Mouse (Mus musculus): Measurements from ENCODE around the gene Muc3. TPM values are rescaled to one million over a fixed set of nuclear protein-coding genes. Genes with fewer than 3 reads are reported as not detected.
"Not testable (repeated sequence)": the region's sequence is repeated elsewhere in the genome, so short reads cannot be mapped to it uniquely, and the experiment has no call there.

Muc3 gene
- 0.34 TPM in 1 of 2 replicates, not detected in the other for polyA plus RNA-seq (2015; fragmentation: Nextera tagmentation; extraction: Ambion mirVana)

DNA sequence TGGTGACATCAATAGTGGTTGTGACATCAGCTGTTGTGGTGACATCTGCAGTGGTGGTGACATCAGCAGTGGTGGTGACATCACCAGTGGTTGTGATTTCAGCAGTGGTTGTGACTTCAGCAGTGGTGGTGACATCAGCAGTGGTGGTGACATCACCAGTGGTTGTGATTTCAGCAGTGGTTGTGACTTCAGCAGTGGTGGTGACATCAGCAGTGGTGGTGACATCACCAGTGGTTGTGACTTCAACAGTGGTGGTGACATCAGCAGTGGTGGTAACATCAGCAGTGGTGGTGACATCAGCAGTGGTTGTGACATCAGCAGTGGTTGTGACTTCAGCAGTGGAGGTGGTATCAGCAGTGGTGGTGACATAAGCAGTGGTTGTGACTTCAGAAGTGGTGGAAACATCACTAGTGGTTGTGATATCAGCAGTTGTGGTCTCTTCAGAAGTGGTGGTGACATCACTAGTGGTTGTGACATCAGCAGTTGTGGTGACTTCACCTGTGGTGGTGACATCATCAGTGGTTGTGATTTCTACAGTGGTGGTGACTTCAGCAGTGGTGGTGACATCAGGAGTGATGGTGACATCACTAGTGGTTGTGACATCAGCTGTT is at the start of gene Muc3:
Gene Muc3 (minus strand): TSS at position 51 of the 611 bp plus-strand sequence.
- not testable (repeated sequence) for H3K9me3 ChIP-seq (replicated peaks); H3K4me1 ChIP-seq; H3K27me3 ChIP-seq (replicated peaks); H3K9ac ChIP-seq (replicated peaks); H3K4me3 ChIP-seq (replicated peaks); H3K27ac ChIP-seq (replicated peaks); ATAC-seq (ENCODE audit: low FRiP score); H3K36me3 ChIP-seq; H3K4me2 ChIP-seq

GRCm38 (mm10) chr5:137194488-137195120 is 45.5 kb upstream of the Muc3 start:
- Histone ChIP-seq H3K4me3 (replicated peaks) (no peak overlapping the region), H3K4me2 (no peak overlapping the region), H3K36me3 (no peaks in the 10 kb centered on the region), H3K27ac (replicated peaks) (no peak overlapping the region), H3K9me3 (replicated peaks) (no peaks in the 10 kb centered on the region), H3K27me3 (replicated peaks) (no peaks in the 10 kb centered on the region), H3K9ac (replicated peaks) (no peak overlapping the region), H3K4me1 (peaks cover under 1% of the 10 kb centered on the region; the same call in 1 of the 2 replicates)
- ATAC-seq (ENCODE audit: low FRiP score), result no peak
- WGBS, result 89% methylated on average over 8 of the region's 8 CpGs

- H3K9ac ChIP-seq (replicated peaks), result no peak overlapping the region
- H3K4me1 ChIP-seq, result peaks cover 6% of the 10 kb centered on the region; the same call in 1 of the 2 replicates
- H3K9me3 ChIP-seq (replicated peaks), result no peaks in the 10 kb centered on the region
- ATAC-seq (ENCODE audit: low FRiP score), result no peak
- no peak overlapping the region for H3K4me3 ChIP-seq (replicated peaks)
- no peak overlapping the region for H3K27ac ChIP-seq (replicated peaks)
- no peak overlapping the region for H3K4me2 ChIP-seq
- 18% methylated on average over 8 of the region's 8 CpGs for WGBS
- H3K27me3 ChIP-seq (replicated peaks), result no peaks in the 10 kb centered on the region
- H3K36me3 ChIP-seq, result no peaks in the 10 kb centered on the region
Measured at GRCm38 (mm10) chr5:137193279-137193952, 44.3 kb upstream of the Muc3 start.

DNA sequence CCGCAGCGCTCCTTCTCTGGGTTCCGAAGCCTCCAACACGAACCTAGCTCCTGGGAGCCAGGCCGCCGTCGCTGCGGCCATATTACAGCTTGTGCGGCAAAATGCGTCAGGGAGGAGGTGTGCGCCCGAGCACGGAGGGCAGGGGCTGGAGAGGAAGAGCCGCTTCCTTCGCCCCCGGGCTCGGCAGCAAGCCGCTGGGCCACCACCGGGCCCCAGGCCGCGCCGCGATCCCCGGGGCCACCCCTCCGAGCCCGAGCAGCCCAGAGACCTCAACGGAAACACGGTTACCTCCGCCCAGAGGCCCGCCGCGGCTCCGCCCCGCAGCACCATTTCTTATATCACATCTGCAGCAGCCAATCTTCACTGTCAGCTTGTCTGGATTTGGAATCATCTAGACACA is 40.2 kb upstream of the Muc3 start:
- 0 out of 2 replicates have a peak overlapping the region, but pooled peaks have one; percentile 54 for H3K27ac ChIP-seq (replicated peaks)
- H3K4me2 ChIP-seq, result peak overlapping the region; percentile 83
- H3K4me1 ChIP-seq, result peaks cover 6% of the 10 kb centered on the region; the same call in 1 of the 2 replicates
- H3K4me3 ChIP-seq (replicated peaks), result peak overlapping the region; percentile 50
- no peaks in the 10 kb centered on the region for H3K27me3 ChIP-seq (replicated peaks)
- H3K36me3 ChIP-seq, result no peaks in the 10 kb centered on the region
- WGBS, result 13% methylated on average over 34 of the region's 34 CpGs
- no peaks in the 10 kb centered on the region for H3K9me3 ChIP-seq (replicated peaks)
- no peak for ATAC-seq (ENCODE audit: low FRiP score)
- peak overlapping the region; percentile 69 for H3K9ac ChIP-seq (replicated peaks)

DNA sequence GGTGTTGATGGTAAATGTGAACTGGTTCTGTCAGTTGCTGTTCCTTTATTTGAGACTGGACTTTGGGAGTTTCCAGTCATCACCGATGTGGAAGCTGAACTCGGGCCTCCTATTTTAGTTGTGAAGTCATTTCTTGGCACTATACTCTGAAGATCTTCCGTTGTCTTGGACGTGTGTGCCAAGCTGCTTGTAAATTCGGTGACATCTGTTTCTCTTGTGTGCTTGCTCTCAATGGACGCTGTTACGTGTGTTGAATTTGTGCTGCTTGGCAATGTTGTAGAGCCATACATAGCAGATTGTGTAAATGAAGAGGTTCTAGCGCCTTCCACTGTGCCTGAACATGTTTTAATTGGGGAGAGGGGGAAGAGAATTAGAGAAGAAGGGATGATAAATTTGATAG is 36.2 kb upstream of the Muc3 start:
- H3K36me3 ChIP-seq, result no peaks in the 10 kb centered on the region
- no peak overlapping the region for H3K27ac ChIP-seq (replicated peaks)
- H3K9ac ChIP-seq (replicated peaks), result no peak overlapping the region
- H3K4me1 ChIP-seq, result peaks cover 6% of the 10 kb centered on the region; the same call in 1 of the 2 replicates
- no peak overlapping the region for H3K4me2 ChIP-seq
- 87% methylated on average over 8 of the region's 8 CpGs for WGBS
- H3K9me3 ChIP-seq (replicated peaks), result no peaks in the 10 kb centered on the region
- ATAC-seq (ENCODE audit: low FRiP score), result no peak
- H3K27me3 ChIP-seq (replicated peaks), result no peaks in the 10 kb centered on the region
- no peak overlapping the region for H3K4me3 ChIP-seq (replicated peaks)

DNA sequence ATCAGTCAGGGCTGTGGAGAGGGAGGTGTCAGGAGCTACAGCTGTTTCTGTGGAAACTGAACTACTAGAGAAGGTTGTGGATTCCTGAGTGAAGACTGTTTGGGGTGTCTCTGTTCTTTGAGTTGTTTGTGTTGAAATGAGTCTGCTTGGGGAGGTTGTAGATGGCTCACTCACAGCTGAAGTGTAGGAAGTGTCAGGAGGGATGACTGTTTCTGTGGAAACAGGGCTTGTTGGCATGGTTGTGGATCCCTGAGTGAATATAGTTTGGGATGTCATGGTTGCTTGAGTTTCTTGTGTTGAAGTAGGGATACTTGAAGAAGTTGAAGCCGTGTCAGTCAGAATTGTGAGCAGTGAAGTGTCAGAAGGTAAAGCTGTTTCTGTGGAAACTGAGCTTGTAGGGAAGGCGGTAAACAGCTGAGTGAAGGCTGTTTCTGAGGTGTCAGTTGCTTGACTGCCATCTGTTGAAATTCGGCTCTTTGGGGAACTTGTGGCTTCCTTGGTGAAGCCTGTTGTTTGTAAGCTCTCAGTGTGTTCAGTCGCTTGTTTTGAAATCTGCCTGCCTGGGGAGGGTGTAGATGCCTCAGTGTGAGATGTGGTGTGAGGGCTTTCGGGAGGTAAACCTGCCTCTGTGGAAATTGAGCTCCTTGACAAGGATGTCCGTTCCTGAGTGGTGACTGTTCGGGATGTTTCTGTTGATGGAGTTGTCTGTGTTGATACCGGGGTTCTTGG is 30.7 kb upstream of the Muc3 start:
- H3K27ac ChIP-seq (replicated peaks), result no peak overlapping the region
- H3K36me3 ChIP-seq, result no peaks in the 10 kb centered on the region
- H3K27me3 ChIP-seq (replicated peaks), result no peaks in the 10 kb centered on the region; the same call in 1 of the 2 replicates
- WGBS, result 84% methylated on average over 8 of the region's 8 CpGs
- no peaks in the 10 kb centered on the region for H3K4me1 ChIP-seq
- no peak overlapping the region for H3K4me3 ChIP-seq (replicated peaks)
- H3K9ac ChIP-seq (replicated peaks), result no peak overlapping the region
- ATAC-seq (ENCODE audit: low FRiP score), result no peak
- H3K9me3 ChIP-seq (replicated peaks), result no peaks in the 10 kb centered on the region
- no peak overlapping the region for H3K4me2 ChIP-seq

DNA sequence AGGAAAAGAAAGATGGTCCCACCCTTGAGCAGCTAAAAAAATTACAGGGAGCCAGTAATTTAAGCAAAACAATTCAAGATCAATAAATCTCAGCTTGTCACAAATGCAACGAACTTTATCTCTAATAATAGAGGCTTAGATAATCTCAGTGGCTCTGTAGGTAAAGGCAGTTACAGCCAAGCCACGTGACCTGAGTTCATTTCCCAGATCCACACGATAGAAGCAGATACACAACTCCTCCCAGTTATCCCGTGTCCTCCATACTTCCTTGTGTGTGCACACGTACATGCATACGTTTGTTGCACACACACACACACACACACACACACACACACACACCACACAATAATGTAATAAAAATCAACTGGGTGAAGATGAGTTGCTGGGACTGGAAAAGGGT is 24.8 kb upstream of the Muc3 start:
- Histone ChIP-seq H3K27ac (replicated peaks) (no peak overlapping the region), H3K9me3 (replicated peaks) (no peaks in the 10 kb centered on the region), H3K27me3 (replicated peaks) (no peaks in the 10 kb centered on the region), H3K36me3 (no peaks in the 10 kb centered on the region), H3K4me1 (no peaks in the 10 kb centered on the region), H3K4me2 (no peak overlapping the region), H3K4me3 (replicated peaks) (no peak overlapping the region), H3K9ac (replicated peaks) (no peak overlapping the region)
- WGBS, result 85% methylated on average over 6 of the region's 6 CpGs
- ATAC-seq (ENCODE audit: low FRiP score), result no peak

DNA sequence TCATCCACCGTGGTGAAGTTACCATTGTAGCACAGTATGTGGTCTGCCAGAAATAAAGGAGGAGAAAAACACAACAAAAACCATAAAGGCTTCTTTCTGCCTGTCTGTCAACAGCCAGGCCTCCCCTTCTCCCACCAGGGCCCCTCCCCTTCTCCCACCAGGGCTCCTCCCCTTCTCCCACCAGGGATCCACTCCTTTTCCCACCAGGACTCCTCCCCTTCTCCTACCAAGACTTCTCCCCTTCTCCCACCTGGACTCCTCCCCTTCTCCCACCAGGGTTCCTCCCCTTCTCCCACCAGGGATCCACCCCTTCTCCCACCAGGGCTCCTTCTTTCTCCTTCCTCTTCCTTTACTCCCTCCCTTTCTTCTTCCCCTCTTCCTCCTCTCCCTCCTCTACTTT is 23.5 kb upstream of the Muc3 start:
- no peaks in the 10 kb centered on the region for H3K4me1 ChIP-seq
- no peaks in the 10 kb centered on the region for H3K36me3 ChIP-seq
- no peaks in the 10 kb centered on the region for H3K27me3 ChIP-seq (replicated peaks)
- WGBS, result 0% methylated on average over 1 of the region's 1 CpGs
- H3K27ac ChIP-seq (replicated peaks), result no peak overlapping the region
- H3K4me2 ChIP-seq, result no peak overlapping the region
- H3K4me3 ChIP-seq (replicated peaks), result no peak overlapping the region
- no peaks in the 10 kb centered on the region for H3K9me3 ChIP-seq (replicated peaks)
- ATAC-seq (ENCODE audit: low FRiP score), result no peak
- H3K9ac ChIP-seq (replicated peaks), result no peak overlapping the region

- H3K36me3 ChIP-seq, result no peaks in the 10 kb centered on the region
- no peak overlapping the region for H3K27ac ChIP-seq (replicated peaks)
- no peak for ATAC-seq (ENCODE audit: low FRiP score)
- no peak overlapping the region for H3K4me2 ChIP-seq
- no peaks in the 10 kb centered on the region for H3K9me3 ChIP-seq (replicated peaks)
- no peak overlapping the region for H3K9ac ChIP-seq (replicated peaks)
- 66% methylated on average over 7 of the region's 7 CpGs for WGBS
- no peaks in the 10 kb centered on the region for H3K27me3 ChIP-seq (replicated peaks)
- H3K4me3 ChIP-seq (replicated peaks), result no peak overlapping the region
- H3K4me1 ChIP-seq, result no peaks in the 10 kb centered on the region
Measured at GRCm38 (mm10) chr5:137171478-137171877, 22.4 kb upstream of the Muc3 start.

- no peak for ATAC-seq (ENCODE audit: low FRiP score)
- Histone ChIP-seq H3K9me3 (replicated peaks) (no peaks in the 10 kb centered on the region), H3K4me1 (no peaks in the 10 kb centered on the region), H3K9ac (replicated peaks) (no peak overlapping the region), H3K4me2 (no peak overlapping the region), H3K27ac (replicated peaks) (no peak overlapping the region), H3K36me3 (no peaks in the 10 kb centered on the region), H3K27me3 (replicated peaks) (no peaks in the 10 kb centered on the region), H3K4me3 (replicated peaks) (no peak overlapping the region)
- 77% methylated on average over 9 of the region's 9 CpGs for WGBS
Measured at GRCm38 (mm10) chr5:137170836-137171380, 21.8 kb upstream of the Muc3 start.

DNA sequence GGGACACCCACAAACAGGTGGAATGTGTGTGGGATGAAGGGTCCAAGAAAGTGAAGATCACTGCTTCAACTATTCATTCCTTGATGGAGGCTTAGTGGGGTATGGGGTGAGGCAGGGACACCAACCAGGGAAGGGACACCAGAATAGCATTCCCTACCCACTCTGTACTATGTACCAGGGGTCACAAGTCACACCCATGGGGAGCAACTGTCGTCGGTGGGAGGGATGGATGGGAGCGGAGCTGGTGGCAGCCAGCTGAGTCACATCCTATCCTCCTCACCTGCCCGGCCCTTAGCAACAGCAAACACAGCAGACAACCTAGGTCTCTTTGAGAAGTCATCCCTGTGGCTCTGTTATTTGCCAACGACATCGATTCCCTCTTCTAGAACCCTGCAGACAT is 18.4 kb upstream of the Muc3 start:
- Histone ChIP-seq H3K4me3 (replicated peaks) (no peak overlapping the region), H3K36me3 (no peaks in the 10 kb centered on the region), H3K9ac (replicated peaks) (no peak overlapping the region), H3K27me3 (replicated peaks) (no peaks in the 10 kb centered on the region), H3K27ac (replicated peaks) (no peak overlapping the region), H3K4me1 (no peaks in the 10 kb centered on the region), H3K4me2 (no peak overlapping the region), H3K9me3 (replicated peaks) (no peaks in the 10 kb centered on the region)
- no peak for ATAC-seq (ENCODE audit: low FRiP score)
- 82% methylated on average over 6 of the region's 6 CpGs for WGBS
